Mouse (Mus musculus) right cerebral cortex, postnatal 14 days (tissue): ENCODE results near the gene Fat1.
A peak's percentile ranks its signal among the peaks of the same experiment; 100 is the strongest.

Experiments
- DNase-seq: peaks from one replicate; pipeline ENCODE4 v3.0.0; 2022

Gene Fat1

DNA sequence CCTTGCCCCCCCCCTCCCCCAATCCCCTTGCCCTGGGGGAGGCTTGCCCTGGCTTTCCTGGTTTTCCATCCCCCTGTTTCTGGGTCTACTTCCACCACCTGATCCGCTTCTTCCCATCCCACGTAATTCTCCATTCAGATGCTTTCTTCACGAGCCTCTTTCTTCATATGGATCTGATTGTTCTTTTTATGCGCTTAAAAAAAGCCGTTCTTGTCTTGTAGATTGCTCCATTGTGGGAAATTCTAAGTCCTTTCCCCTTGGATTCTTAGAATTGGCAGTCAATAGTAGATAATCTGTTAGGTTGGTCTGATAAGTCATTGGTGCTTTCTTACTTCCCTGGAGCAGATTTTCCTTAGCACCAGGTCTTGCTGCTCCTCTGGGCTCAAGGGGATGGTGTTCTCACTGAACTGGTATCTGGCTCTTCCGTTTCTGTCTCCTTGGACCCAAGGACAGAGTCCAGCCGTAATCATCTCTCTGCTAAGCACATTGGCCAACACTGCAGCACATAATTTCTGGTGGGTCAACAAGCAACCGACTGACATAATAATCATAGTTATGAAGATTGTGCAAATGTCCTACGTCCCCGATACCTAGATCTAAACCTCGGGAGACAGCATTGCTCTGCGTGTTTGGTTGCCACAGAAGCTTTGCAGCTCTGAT lies 27.5 kb downstream of the Fat1 start:
- DNase-seq = no peak

DNA sequence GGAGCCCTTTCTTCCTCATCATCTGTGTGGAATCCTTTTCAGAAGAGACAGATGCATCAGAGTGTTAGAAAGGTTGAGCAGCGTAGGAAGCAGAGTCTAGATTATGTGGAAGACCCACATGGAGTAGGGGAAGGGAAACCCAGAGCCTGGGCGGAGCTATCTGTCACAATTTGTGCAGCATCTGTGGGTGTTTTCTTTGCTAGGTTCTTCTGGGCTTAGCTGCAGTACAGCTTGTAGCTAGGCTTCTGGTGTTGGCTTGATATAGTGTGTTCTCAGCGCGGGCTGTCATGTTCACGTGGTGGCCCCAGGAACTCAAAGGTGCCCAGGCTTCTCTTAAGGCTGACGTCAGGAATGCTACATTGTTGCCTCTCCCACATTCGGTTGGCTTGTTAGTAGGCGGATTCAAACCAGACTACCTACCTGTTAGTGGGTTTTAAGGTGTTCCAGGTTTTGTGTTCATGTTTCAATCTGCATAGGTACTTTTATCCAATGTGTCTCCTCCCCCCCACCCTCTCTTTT lies 32.3 kb downstream of the Fat1 start:
- no peak for DNase-seq

DNA sequence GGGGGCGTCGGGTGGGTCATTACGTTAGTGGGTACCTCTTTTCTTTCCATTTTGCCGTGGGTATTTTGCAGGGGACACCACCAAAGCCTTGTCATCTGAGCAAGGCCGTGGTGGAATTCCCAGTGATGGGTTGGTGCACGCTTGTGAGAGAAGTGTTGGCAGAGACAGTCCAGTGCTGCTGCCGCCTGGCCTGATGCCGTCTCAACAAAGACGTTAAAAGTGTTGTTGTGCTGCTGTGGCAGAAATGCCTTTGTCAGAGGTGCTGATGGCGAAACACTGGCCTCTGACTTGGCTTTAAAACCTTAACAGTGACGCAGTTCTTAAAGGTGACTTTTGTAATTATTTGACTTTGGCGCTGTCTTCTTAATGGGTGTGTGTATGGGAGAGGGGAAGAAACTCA lies 34.8 kb downstream of the Fat1 start:
- DNase-seq = no peak

DNA sequence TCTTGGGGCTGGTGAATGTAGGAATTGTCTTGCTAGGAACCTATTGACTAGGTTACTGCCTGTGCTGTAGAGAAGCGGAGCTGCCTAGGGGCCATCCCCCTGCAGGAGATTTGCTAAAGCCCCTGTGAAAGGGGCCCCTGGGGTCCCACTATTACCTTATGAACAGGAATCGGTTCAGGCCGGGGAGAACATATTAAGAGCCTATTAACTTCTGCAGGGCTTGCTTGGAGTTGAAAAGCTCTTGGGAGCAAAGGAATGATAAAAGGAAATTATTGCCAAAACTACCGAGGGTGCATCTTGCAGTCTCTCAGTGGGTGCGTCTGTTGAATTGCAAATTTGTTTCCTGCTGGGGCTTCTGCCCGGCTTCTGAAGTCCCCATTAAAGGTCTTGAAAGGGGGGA lies 36.1 kb downstream of the Fat1 start:
- no peak for DNase-seq

DNA sequence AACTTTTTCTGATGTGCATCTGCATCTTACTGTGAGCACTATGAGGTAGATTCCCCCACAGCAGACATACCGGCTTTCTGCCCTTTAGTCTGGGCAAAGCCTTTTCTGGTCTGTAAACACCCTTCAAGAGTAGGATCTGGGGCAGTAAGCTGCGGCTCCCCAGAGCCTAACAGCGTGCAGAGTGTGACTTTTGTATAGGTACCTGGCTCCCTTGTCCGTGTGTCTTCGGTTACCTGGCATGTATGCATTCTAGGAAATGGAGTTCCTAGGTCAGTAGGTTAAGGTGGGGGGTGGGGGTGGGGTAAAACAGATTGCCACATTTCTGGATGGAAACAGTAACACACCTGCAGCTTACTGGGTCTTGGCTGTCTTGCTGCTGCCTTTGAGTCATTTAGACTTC lies 36.7 kb downstream of the Fat1 start:
- no peak for DNase-seq

GRCm38 (mm10) chr8:44975113-44975512 lies 39.9 kb downstream of the Fat1 start:
- DNase-seq = no peak

DNA sequence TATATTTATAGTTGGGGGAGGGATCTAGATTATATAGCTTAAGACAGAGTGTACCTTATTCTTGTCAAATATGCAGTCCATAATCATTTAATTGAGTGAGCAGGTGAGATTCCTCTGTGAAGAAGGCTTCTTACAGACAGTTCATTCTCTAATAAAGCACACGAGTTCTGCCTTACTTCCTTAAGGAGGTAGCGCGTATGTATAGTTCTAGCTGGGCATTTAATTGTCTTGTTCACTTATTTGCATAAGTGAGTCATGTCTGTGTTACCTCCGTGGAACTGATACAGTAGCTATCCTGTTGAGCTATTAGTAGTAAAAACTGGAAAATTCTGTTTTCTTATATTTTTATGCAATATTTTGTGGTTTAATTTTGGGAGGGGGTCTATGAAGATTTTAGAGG lies 40.4 kb downstream of the Fat1 start:
- no peak for DNase-seq

DNA sequence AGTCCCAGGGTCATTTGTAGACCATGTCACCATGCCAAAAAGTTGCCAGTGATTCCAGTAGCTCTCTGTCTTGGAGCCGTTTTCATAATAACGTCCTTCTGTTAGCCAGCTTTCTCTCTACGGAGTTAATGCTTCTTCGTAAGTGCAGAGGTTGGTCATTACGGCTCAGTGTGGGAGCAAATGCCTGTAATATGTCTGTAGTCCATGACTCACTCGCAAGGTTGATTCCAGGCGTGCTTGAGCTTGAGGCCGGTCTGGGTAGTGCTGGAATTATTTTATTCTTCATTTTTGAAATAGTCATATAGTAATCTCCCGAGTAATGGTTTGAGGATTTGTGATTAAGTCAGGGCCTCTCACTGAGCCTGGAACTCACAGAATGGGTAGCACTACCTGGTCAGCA lies 43.4 kb downstream of the Fat1 start:
- DNase-seq = no peak

DNA sequence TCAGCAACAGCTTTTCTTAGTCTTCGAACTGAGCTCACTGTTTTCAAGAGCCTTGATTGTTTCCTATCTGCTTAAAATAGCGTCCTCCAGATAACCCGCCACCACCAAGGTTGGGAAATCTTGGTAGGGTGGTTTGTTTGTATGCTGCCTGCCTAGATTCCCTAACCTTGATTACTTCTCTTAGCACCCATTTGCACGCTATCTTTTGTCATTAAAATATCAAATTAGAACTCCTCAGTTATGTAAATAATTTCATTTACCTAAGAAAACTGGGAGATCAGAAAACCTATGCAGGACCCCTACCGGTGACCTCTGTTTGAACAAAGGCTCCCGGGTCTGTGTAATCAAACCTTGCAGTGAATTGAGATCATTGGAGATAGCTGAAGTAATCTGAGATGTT lies 44.0 kb downstream of the Fat1 start:
- no peak for DNase-seq

- DNase-seq = peak; percentile 17
Observed at GRCm38 (mm10) chr8:44980030-44980429, 44.8 kb downstream of the Fat1 start.

GRCm38 (mm10) chr8:44985326-44986288 lies 50.4 kb downstream of the Fat1 start:
- no peak for DNase-seq

DNA sequence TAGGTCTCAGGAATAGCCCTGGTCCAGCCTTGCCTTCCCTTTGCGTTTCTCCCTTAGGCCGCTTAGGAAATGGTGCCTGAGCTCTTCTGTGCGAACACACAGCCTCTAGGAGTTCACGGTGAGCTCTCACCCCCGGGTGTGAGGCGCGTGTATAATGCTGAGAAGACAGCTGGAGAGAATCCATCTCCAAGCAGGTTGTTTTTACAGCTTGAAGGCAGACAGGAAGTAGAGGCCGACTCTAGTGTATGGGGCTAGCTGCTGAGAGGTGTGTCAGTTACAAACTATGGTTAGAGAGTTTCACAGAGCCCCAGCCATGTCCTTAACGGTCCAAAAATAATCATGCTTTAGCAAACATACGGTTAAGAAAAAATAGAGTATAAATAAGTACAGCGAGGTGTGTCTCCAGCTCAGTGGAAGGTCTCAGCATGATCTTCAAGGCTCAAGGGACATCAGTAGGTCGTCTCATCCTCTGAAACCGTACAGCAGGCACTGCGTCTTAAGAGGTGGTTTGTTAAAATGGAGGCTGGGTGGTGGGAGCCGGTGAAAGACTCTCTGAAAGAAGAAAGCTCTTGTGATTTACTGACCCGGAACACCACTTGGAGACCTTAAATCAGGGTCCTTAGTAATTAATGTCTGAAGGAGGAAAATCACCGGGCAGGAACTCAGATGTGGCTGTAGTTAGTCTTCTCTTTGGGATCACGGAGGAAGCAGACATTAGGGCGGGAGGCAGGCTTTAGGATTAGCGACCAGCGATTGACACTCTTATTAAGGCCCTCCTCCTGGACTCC lies 56.6 kb downstream of the Fat1 start:
- no peak for DNase-seq

GRCm38 (mm10) chr8:44992664-44993063 lies 57.4 kb downstream of the Fat1 start:
- no peak for DNase-seq

GRCm38 (mm10) chr8:44993376-44993775 lies 58.1 kb downstream of the Fat1 start:
- DNase-seq = no peak

GRCm38 (mm10) chr8:44996493-44996892 lies 61.2 kb downstream of the Fat1 start:
- DNase-seq = no peak

GRCm38 (mm10) chr8:44997321-44997720 lies 62.1 kb downstream of the Fat1 start:
- DNase-seq = no peak

DNA sequence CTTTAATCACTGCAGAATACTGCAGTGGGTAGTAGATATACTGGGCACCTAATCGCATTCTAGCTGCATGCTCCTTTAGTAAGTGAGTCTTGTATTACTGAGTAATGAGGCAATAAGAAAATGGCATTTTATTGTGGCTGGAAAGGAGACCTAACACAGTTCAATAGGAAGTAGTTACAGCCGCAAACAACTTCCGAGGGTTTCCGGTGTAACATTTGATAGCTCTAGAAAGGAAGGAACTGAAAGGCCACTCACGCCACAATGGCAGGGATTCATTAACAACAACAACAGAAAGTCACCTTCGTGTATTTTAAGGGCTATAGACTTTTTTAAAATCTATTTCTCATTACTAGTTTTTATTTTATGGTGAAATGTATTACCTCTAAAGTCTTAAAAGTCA lies 62.6 kb downstream of the Fat1 start:
- no peak for DNase-seq

DNA sequence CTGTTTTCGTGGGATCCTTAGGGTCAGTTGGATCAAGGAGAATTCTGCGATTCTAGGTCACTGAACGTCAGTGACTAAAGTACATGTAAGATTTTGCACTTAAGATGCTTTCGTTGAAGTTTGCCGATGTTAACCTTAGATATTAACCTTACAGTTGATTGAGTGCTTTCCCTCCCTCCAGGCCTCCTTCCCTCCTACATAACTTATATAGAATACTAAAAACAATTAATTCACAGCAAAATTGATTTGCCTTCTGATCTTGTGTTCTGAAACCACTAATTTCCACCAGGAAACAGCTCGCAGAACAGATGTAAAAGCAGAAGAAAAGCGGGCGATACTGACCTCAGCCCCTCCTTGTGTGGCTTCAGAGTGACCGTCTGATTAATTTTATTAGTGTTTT lies 63.0 kb downstream of the Fat1 start:
- DNase-seq = no peak

DNA sequence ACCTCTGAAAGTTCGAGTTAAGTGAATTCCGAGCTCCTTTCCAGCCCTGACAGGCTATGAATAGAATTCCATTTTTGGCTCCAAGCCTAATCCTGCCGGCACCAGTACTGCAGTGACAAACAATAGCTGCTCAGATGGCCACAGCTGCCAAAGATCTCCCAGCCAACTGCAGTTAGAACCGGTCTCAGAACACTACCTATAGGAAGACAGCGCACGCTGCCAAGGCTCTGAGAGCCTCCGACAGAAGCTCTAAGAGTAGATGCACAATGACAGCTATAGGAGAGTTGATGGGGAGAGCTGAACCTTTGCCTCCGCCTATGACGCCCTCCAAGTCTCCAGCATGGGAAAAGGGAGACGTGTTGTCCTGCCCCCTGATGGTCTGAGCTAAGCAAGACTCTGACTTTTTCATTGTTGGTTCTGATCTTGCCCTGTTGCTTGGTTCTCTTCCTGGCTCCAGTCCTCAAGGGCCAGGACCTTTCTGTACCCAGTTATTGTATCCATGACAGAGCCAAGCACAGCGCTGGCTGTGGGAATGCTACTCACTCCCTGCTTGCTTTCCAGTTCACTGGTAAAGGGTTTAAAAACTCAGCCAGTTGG lies 63.5 kb downstream of the Fat1 start:
- peak; percentile 25 for DNase-seq

- DNase-seq = no peak
Observed at GRCm38 (mm10) chr8:45001577-45002197, 66.4 kb downstream of the Fat1 start.

GRCm38 (mm10) chr8:45002686-45003085 lies 67.4 kb downstream of the Fat1 start:
- no peak for DNase-seq

GRCm38 (mm10) chr8:45004021-45004420 lies 68.8 kb downstream of the Fat1 start:
- DNase-seq = no peak
